Mouse (Mus musculus) heart, postnatal 0 days (tissue): ENCODE measurements around the gene Gm20479.

Experiments used
- CTCF ChIP-seq: IDR thresholded peaks from 2 replicates; pipeline ENCODE4 v1.5.1; 2016; ENCODE audit warnings: antibody characterized with exemption, control low read depth, low read depth
- EP300 ChIP-seq: IDR thresholded peaks from 2 replicates; pipeline ENCODE4 v1.6.1; 2016; ENCODE audit warnings: antibody characterized with exemption, low read depth

- no peak for TF ChIP-seq CTCF
- no peak for TF ChIP-seq EP300
These were observed 2.4 kb downstream of the Gm20479 start for GRCm38 (mm10) chr7:27354783-27355182.
